Mouse (Mus musculus) bone marrow, adult 2 months (tissue): ENCODE results near the gene Celf6. TPM values are rescaled to one million over a fixed set of nuclear protein-coding genes. Genes with fewer than 3 reads are reported as not detected.

Experiments used
- H3K27ac ChIP-seq: fragments of 200-500 bp; 2 replicates; pipeline ENCODE4 v1.5.1; 2012; ENCODE audit warnings: low read depth, mild to moderate bottlenecking, control low read depth, inconsistent platforms, low read length; ENCODE audit not compliant: control insufficient read depth, poor library complexity, insufficient read depth
- H3K4me1 ChIP-seq: fragments of 200-500 bp; 2 replicates; pipeline ENCODE4 v1.6.1; 2011; ENCODE audit warnings: low read length; ENCODE audit not compliant: control insufficient read depth, insufficient read depth
- H3K4me3 ChIP-seq: fragments of 200-500 bp; replicated peaks from 2 replicates; pipeline ENCODE3; 2011; ENCODE audit warnings: mild to moderate bottlenecking, low read depth, low read length, control low read depth; ENCODE audit not compliant: control insufficient read depth
- CTCF ChIP-seq: fragments of 200-500 bp; IDR thresholded peaks from 2 replicates; pipeline ENCODE4 v1.5.1; 2011; ENCODE audit warnings: low read length, control low read depth; ENCODE audit not compliant: control insufficient read depth, insufficient read depth
- POLR2A ChIP-seq: fragments of 200-500 bp; IDR thresholded peaks from 2 replicates; pipeline ENCODE4 v1.6.1; 2011; ENCODE audit warnings: low read depth, mild to moderate bottlenecking, control low read depth, low read length, borderline replicate concordance; ENCODE audit not compliant: control insufficient read depth
- WGBS: fragments of 180-500 bp; shearing (Covaris S2); methylation state at CpG from one replicate; pipeline ENCODE4 v1.1.7; 2018; 5-methylcytosine and 5-hydroxymethylcytosine counted together
- polyA plus RNA-seq: library from polyadenylated mRNA; stranded (reverse); fragments of >200 nt; gene quantifications from 2 replicates; pipeline ENCODE4 v1.2.4, GENCODE M21; 2011; ENCODE audit warnings: low replicate concordance; ENCODE audit not compliant: missing spikeins, insufficient read depth, insufficient read length

Gene Celf6
- polyA plus RNA-seq, 1 experiment = not detected

DNA sequence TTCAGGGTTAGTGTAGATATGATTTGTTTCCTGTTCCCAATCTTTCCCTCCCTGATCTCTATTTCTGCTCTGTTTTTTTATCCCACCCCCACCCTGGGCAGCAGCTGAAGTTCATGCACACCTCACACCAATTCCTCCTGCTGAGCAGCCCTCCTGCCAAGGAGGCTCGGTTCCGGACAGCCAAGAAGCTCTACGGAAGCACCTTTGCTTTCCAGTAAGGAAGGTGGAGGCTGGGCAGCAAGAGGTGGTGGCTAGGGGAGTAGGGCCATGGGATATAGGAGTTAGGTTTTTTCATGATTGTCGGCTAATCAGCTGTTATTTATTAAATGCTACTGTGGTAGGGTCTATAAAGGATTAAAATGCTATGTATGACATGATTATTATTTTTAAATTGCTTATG lies 62.2 kb downstream of the Celf6 start:
- Histone ChIP-seq H3K4me3 (no peak overlapping the region), H3K4me1 (no peaks in the 10 kb centered on the region), H3K27ac (no peak overlapping the region)
- 86% methylated on average over 4 of the region's 4 CpGs for WGBS
- no peak for TF ChIP-seq POLR2A
- TF ChIP-seq CTCF = no peak

DNA sequence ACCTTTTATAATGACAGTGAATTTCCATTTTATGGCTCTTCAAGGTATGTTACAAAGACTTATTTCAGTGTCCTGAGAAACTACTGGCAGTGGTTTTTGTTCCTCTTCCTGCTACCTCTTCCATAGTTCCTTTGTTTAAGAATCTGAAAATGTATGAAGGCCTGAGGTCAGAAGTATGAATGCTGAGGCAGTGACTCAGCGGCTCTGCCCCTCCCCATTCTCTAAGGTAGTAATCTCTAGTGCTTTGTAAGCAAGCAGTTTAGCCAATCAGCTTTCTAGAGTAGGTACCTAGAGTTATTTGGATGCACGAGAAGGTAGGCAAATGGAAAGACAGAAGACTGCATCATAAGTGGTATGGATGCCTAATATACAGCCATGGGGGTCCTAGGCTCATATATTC lies 63.6 kb downstream of the Celf6 start:
- no peak overlapping the region for H3K27ac ChIP-seq
- WGBS = 74% methylated on average over 2 of the region's 2 CpGs
- no peak overlapping the region for H3K4me3 ChIP-seq
- no peaks in the 10 kb centered on the region for H3K4me1 ChIP-seq
- TF ChIP-seq POLR2A (no peak), CTCF (no peak)

DNA sequence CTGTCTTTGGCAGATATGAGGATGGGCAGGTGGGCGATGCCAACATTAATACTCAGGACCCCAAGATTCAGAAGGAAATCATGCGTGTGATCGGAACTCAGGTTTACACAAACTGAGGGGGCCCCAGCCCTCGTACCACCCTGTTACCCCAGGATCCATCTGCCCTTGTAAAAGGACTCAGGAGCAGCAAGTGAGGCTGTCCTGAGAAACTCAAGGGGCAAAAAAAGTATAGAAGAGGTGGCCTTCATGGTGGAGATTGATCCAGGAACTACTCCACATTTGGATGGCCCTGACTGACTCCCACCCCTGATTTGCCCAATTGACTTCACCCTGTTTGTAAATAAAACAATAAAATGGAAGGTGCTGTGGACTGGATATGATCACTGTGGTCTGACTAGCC lies 72.2 kb downstream of the Celf6 start:
- TF ChIP-seq POLR2A (no peak), CTCF (no peak)
- no peak overlapping the region for H3K27ac ChIP-seq
- 89% methylated on average over 4 of the region's 4 CpGs for WGBS

DNA sequence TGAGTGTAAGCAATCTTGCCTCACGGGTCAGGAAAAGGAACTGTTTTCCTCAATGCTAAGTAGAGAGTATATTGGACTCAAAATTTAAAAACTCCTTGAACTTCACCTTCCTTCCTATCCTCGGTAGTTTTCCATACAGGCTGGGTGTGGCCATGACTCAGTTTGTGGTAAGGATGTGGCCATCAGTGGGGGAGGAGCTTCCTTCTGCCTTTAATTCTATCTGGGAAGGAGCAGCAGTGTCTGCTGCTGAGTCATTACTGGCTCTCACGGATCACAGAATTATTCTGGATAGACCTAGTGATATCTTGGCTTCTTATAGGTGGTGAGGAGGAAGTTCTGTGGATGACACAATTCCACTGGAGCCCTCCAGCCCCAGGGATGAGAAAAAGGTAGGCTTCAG lies 75.7 kb downstream of the Celf6 start:
- 2% methylated on average over 3 of the region's 3 CpGs for WGBS
- H3K27ac ChIP-seq = no peak overlapping the region; the same call in 1 of the 2 replicates
- H3K4me1 ChIP-seq = peaks cover 5% of the 10 kb centered on the region; the same call in 1 of the 2 replicates
- TF ChIP-seq POLR2A = no peak
- TF ChIP-seq CTCF = no peak
- H3K4me3 ChIP-seq = no peak overlapping the region

More for the DNA sequence above, 72.2 kb downstream of the Celf6 start:
- Histone ChIP-seq H3K4me3 (no peak overlapping the region), H3K4me1 (peaks cover 4% of the 10 kb centered on the region; the same call in 1 of the 2 replicates)

DNA sequence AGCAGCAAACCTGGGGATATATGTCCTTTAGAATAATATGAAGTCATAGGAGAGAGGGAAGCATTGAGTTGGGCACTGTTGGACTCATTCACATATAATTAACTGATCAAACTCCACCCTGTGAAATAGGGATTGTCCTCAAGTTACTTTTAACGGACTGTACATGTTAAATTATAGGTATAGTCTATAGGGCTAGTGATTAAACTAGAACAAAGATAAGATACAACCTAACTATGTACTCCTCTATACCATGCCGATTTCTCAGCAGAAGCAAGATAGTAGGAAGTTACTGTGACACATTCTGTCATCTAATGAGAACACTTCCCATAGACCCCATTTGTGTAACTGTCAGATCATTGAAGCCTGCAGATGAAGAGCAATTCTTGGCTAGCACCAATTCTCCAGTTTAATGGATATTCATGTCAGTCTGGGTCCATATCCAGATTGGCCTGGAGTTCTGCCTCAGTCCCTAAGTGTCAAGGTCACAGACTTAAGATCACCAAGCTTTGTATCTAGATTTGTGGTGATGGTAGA lies 76.8 kb downstream of the Celf6 start:
- Histone ChIP-seq H3K27ac (no peak overlapping the region), H3K4me3 (no peak overlapping the region), H3K4me1 (peaks cover 5% of the 10 kb centered on the region; the same call in 1 of the 2 replicates)
- 50% methylated on average over 2 of the region's 2 CpGs for WGBS
- TF ChIP-seq POLR2A (no peak), CTCF (no peak)

DNA sequence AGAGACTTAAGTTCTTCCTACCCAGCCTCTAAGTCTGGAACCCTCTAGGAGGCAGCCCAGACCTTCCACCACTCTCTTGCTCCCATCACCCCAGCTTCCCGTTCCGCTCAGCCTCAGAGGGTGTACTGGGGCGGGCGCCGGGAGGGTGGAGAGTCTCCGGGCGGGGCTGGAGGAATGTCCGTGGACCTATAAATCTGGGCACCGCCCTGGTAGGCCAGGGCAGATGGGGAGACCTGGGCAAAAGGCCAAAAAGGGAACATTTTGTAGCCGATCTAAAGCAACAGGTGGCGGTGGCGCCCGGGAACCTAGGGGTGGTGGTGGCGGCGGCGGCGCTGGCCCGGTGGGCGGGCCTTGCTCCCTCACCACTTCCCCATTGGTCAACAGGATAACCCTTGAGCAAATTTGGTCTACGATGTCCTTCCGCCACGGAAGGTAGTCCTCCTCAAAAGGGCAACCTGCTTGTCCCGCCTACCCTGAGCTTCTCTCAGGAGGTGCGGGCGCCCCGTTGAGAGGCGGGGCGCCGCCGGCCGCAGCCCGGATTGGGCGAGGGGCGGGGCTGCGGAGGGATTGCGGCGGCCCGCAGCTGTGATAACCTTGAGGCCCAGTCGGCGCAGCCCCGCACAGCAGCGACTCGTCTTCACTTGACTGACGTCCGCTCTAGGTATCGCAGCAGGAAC lies 78.4 kb downstream of the Celf6 start, which contains the start of gene Pkm:
Gene Pkm (plus strand): TSS at position 411 of the 677 bp plus-strand sequence.
- TF ChIP-seq POLR2A (peak; percentile 95), CTCF (peak; percentile 20; the same call in 1 of the 2 replicates)
- H3K4me3 ChIP-seq = peak within 1 kb of the TSS; percentile 94
- peaks cover 9% of the 10 kb centered on the region; the same call in 1 of the 2 replicates for H3K4me1 ChIP-seq
- 1% methylated on average over 46 of the region's 46 CpGs for WGBS
- H3K27ac ChIP-seq = peak within 1 kb of the TSS; percentile 92

Other genes with a start within 250 kb of the Celf6 start
- 4.5 TPM in 1 of 2 replicates, not detected in the other for gene Bbs4, start 224.4 kb upstream of the Celf6 start, polyA plus RNA-seq
- 16.9 and 27.9 TPM in 2 replicates for gene Arih1, start 91.3 kb upstream of the Celf6 start, polyA plus RNA-seq
- 41.8 and 98.1 TPM in 2 replicates for gene Hexa, start 38.4 kb upstream of the Celf6 start, polyA plus RNA-seq
- not detected in 2 replicates for gene Tmem202, start 38.1 kb upstream of the Celf6 start, polyA plus RNA-seq
- gene Parp6, start 39.4 kb downstream of the Celf6 start, polyA plus RNA-seq = 18.6 and 41.4 TPM in 2 replicates
- gene Pkm, start 78.5 kb downstream of the Celf6 start, polyA plus RNA-seq = 121 and 351 TPM in 2 replicates
- gene Gramd2, start 102.2 kb downstream of the Celf6 start, polyA plus RNA-seq = 2.8 TPM in 1 of 2 replicates, not detected in the other
- 1.1 and 3.5 TPM in 2 replicates for gene Senp8, start 172.8 kb downstream of the Celf6 start, polyA plus RNA-seq
- 2.8 and 7.5 TPM in 2 replicates for gene Myo9a, start 173.0 kb downstream of the Celf6 start, polyA plus RNA-seq